Mouse (Mus musculus): ENCODE measurements around the gene Fbxl7.

GRCm38 (mm10) chr15:26894031-26894655 is 1.2 kb downstream of the Fbxl7 start:
- TF ChIP-seq CTCF (IDR thresholded peaks at IDR 0.05; ENCODE audit: low read depth, low read length): no peak
- TF ChIP-seq POLR2A (IDR thresholded peaks at IDR 0.05; ENCODE audit: extremely low read depth, insufficient read depth, low read length): no peak

Data from liver, adult 2 months (tissue).